Mouse (Mus musculus) embryonic facial prominence, embryonic 15.5 days (tissue): Measurements from ENCODE around the gene Men1. TPM values are rescaled to one million over a fixed set of nuclear protein-coding genes. Genes with fewer than 3 reads are reported as not detected.

ENCODE experiments used
- ATAC-seq: fragments of 200-750 bp; cut with Nextera tagmentation; 2 replicates; pipeline ENCODE4 v1.8.0; 2017; ENCODE audit warnings: low read depth, moderate TSS enrichment; ENCODE audit not compliant: insufficient number of reproducible peaks, low FRiP score, low TSS enrichment
- H3K27ac ChIP-seq: fragments of 300-500 bp; sonication (generic); replicated peaks from 2 replicates; pipeline ENCODE4 v1.5.1; 2015; ENCODE audit warnings: mild to moderate bottlenecking, inconsistent platforms
- H3K27me3 ChIP-seq: fragments of 300-500 bp; sonication (generic); 2 replicates; pipeline ENCODE4 v1.6.1; 2015; ENCODE audit warnings: inconsistent platforms
- H3K36me3 ChIP-seq: fragments of 300-500 bp; sonication (generic); 2 replicates; pipeline ENCODE4 v1.6.1; 2015; ENCODE audit warnings: mild to moderate bottlenecking, inconsistent platforms
- H3K4me1 ChIP-seq: fragments of 300-500 bp; sonication (generic); 2 replicates; pipeline ENCODE4 v1.6.1; 2015; ENCODE audit warnings: inconsistent platforms
- H3K4me2 ChIP-seq: fragments of 300-500 bp; sonication (generic); replicated peaks from 2 replicates; pipeline ENCODE4 v1.6.1; 2015; ENCODE audit warnings: mild to moderate bottlenecking, inconsistent platforms
- H3K4me3 ChIP-seq: fragments of 300-500 bp; sonication (generic); replicated peaks from 2 replicates; pipeline ENCODE4 v1.5.1; 2015; ENCODE audit warnings: mild to moderate bottlenecking, inconsistent platforms
- H3K9ac ChIP-seq: fragments of 300-500 bp; sonication (generic); 2 replicates; pipeline ENCODE4 v1.6.1; 2015; ENCODE audit warnings: inconsistent platforms
- H3K9me3 ChIP-seq: fragments of 300-500 bp; sonication (generic); replicated peaks from 2 replicates; pipeline ENCODE4 v1.6.1; 2016; ENCODE audit warnings: inconsistent platforms
- WGBS: fragments of 180-500 bp; shearing (Covaris S2); methylation state at CpG from one replicate; pipeline ENCODE4 v1.1.7; 2015; 5-methylcytosine and 5-hydroxymethylcytosine counted together
- polyA plus RNA-seq: library from polyadenylated mRNA; unstranded; fragments of >200 nt; fragmentation: Nextera tagmentation; extraction: Ambion mirVana; gene quantifications from 2 replicates; pipeline ENCODE4 v1.2.1, GENCODE M21; 2015

The Men1 gene
- polyA plus RNA-seq, 1 experiment from 2014 or later: 91.7 TPM

DNA sequence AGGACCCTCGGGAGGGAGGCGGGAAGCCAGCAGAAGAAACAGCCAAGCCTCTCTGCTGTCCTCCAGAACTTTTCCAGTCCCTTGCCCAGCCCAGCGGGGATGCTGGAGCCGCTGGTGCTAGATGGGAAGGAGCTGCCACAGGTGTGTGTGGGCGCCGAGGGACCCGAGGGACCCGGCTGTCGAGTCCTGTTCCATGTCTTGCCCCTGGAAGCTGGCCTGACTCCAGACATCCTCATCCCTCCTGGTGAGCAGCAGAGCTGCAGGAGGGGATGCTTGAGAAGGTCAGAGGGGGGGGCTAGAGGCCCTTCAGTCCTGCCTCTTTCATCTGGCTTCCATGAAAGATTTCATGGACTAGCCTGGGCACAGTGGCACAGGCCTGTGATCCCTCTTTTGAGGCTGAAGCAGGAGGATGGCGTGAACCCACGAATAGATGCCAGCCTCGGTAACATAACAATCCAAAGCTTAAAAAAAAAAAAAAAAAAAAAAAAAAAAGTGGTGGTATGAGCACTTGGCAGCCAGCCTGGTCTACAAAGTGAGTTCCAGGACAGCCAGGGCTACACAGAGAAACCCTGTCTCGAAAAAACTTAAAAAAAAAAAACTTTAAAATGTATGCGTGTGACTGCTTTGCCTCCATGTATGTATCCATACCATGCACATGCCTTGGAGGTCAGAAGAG is 16.8 kb downstream of the Men1 start:
- 61% methylated on average over 14 of the region's 14 CpGs for WGBS
- H3K9ac ChIP-seq: 0 out of 2 replicates have a peak overlapping the region, but pooled peaks have one; percentile 4
- peaks cover 39% of the 10 kb centered on the region for H3K36me3 ChIP-seq
- H3K27ac ChIP-seq: no peak overlapping the region
- H3K4me3 ChIP-seq: no peak overlapping the region
- H3K9me3 ChIP-seq: no peaks in the 10 kb centered on the region
- peaks cover 22% of the 10 kb centered on the region for H3K4me1 ChIP-seq
- H3K4me2 ChIP-seq: no peak overlapping the region
- no peak for ATAC-seq
- H3K27me3 ChIP-seq: no peaks in the 10 kb centered on the region

DNA sequence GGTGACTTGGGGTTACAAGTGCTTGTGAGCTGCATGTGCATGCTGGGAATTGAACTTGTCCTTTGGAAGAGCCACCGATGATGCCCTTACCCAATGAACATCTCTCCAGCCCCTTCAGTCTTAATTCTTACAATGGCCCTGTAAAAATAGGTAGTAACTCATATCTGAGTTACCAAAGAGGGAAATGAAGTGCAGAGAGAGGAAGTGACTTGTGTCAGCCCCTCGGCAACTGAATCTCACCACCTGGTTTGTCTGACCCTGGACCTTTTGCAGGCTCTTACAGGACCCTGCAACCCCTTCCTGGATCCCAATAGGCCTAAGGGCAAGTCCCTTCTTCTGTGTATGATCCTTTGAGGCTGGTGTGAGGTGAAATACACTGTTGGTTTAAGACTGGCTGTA is 17.3 kb downstream of the Men1 start:
- WGBS: 82% methylated on average over 2 of the region's 2 CpGs
- ATAC-seq: no peak

DNA sequence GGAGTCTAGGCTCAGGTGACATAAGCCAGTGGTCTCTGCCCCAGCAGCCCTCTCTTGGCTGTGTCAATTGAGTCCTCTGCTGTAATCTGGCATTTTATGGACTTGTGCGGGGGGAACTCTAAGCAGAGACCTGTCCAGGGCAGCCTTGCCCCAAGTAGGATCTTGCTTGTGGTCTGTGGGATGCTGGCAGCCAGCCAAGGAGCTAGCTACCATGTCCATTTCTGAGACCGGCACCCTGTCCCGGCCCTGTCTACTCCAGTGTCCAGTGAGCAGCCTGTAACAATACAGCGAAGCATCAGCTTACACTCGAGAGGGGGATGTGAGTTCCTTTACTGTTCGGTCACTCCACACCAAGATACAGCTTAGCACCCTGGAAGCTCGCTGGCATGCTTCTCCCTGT is 19.3 kb downstream of the Men1 start:
- Histone ChIP-seq H3K4me3 (no peak overlapping the region), H3K4me1 (peaks cover 16% of the 10 kb centered on the region), H3K9me3 (no peaks in the 10 kb centered on the region), H3K27ac (no peak overlapping the region), H3K36me3 (peaks cover 25% of the 10 kb centered on the region; the same call in 1 of the 2 replicates), H3K27me3 (no peaks in the 10 kb centered on the region), H3K4me2 (no peak overlapping the region), H3K9ac (no peak overlapping the region)
- 86% methylated on average over 7 of the region's 7 CpGs for WGBS
- ATAC-seq: no peak

More for the DNA sequence above, 17.3 kb downstream of the Men1 start:
- H3K4me1 ChIP-seq: peaks cover 22% of the 10 kb centered on the region
- H3K4me3 ChIP-seq: no peak overlapping the region
- no peak overlapping the region for H3K9ac ChIP-seq
- H3K9me3 ChIP-seq: no peaks in the 10 kb centered on the region
- no peak overlapping the region for H3K27ac ChIP-seq
- no peak overlapping the region for H3K4me2 ChIP-seq
- no peaks in the 10 kb centered on the region for H3K27me3 ChIP-seq
- H3K36me3 ChIP-seq: peaks cover 33% of the 10 kb centered on the region

DNA sequence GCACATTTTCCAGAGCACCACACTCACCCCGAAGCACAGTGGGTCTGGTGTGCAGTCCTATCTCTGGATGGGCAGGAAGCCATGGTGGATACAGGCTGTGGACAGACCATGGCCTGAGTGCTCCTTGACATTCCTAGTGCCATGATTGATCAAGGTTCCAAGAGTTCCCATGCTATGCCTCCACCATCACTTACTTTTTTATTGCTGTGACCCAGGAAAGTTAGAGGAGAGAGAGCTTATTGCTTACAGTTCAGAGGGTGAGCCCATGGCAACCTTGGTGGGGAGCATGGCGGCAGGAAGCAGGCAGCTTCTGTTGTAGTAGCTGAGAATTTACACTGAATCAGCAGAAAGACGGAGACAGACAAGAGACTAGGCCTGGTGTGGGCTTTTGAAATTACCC is 26.5 kb downstream of the Men1 start:
- Histone ChIP-seq H3K27ac (no peak overlapping the region), H3K4me3 (no peak overlapping the region), H3K4me1 (peaks cover 17% of the 10 kb centered on the region), H3K9ac (no peak overlapping the region), H3K36me3 (peaks cover 11% of the 10 kb centered on the region), H3K27me3 (no peaks in the 10 kb centered on the region), H3K9me3 (no peaks in the 10 kb centered on the region), H3K4me2 (no peak overlapping the region)
- WGBS: 95% methylated on average over 3 of the region's 3 CpGs
- ATAC-seq: no peak

DNA sequence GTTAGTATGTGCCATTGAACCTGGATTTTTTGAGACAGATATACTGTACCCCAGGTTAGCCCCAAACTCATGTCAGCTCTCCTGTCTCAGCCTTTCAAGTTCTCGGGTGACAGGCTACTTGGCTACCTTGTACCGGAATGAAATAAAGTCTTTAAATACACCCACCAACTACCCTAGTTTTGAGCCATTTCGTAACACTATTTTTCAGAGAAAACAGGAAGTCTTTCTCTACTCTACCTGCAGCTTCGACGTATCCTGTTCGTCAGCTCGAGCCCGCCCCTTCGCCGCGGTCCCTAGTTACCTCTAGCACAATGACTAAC is 28.3 kb downstream of the Men1 start:
- Histone ChIP-seq H3K27me3 (no peaks in the 10 kb centered on the region), H3K9me3 (no peaks in the 10 kb centered on the region), H3K9ac (peak overlapping the region; percentile 22; the same call in 1 of the 2 replicates), H3K4me2 (peak overlapping the region; percentile 56), H3K27ac (peak overlapping the region; percentile 96), H3K4me3 (peak overlapping the region; percentile 85), H3K4me1 (peaks cover 28% of the 10 kb centered on the region), H3K36me3 (peaks cover 28% of the 10 kb centered on the region)
- no peak for ATAC-seq
- WGBS: under 1% methylated on average over 11 of the region's 11 CpGs

DNA sequence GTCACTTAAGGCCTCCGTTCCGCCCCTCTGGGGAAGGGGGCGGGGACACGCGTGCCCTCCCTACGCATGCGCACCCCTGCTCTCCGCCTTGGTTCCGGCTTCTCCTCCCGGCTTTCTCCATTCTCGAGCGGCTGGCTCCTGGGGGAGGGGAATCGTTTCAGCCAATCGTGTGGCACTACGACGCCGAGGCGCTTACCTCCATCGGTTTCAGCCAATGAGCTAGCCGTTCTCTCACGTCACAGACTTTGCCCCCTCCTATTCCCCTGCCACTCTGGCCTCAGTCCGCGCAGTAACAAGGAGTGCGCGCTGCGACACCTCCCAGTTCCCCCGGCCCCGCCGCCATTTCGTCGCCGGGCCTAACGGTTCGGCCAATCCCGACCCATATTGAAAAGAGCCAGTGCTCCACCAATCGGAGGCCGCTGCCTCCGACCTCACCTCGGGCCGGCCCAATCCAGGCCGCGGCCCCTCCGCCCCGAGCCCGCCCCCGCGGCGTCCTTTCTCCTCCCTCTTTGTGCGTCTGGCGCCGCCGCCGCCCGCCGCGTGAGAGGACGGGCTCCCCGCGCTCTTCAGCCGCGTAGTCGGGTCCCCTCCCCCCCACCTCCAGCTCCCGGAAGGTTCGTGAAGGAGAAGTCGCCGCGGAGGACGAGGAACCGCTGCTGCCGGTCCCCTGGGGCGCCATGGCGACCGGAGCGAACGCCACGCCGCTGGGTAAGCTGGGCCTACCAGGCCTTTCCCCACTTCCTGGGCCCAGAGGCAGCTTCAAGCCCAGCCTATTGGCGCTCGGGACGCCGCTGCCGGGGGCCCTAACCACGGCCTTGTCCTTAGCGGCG is 28.8 kb downstream of the Men1 start, which contains the start of gene Sf1:
Gene Sf1 (plus strand): TSS at position 280 of the 830 bp plus-strand sequence.
- H3K4me3 ChIP-seq: peak within 1 kb of the TSS; percentile 85
- H3K36me3 ChIP-seq: peaks cover 33% of the 10 kb centered on the region
- peaks cover 28% of the 10 kb centered on the region for H3K4me1 ChIP-seq
- peak within 1 kb of the TSS; percentile 96 for H3K27ac ChIP-seq
- ATAC-seq: peak; percentile 98
- H3K9ac ChIP-seq: peak within 1 kb of the TSS; percentile 90
- WGBS: under 1% methylated on average over 84 of the region's 85 CpGs
- no peaks in the 10 kb centered on the region for H3K9me3 ChIP-seq
- H3K4me2 ChIP-seq: peak within 1 kb of the TSS; percentile 83
- no peaks in the 10 kb centered on the region for H3K27me3 ChIP-seq

DNA sequence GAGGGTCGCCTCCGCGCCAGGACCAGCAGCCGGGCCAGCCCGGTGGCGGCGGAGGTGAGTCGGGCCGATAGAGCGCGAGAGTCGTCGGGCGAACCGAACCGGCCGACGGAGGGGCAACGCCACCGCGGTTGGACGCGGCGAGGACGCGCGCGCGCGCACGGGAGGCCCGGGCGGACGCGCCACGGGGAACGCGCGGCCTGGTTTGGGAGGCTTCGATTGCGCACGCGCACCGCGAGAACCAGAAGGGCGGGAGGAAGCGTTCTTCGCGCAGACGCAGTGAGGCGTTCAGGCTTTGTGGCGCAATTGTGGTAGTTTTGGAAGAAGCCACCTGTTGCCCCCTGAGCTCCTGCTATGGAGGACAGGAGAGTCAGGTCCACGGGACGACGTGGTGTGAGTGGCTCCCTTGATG is 29.5 kb downstream of the Men1 start:
- Histone ChIP-seq H3K4me3 (peak overlapping the region; percentile 85), H3K4me1 (peaks cover 28% of the 10 kb centered on the region)
- WGBS: 1% methylated on average over 55 of the region's 55 CpGs

DNA sequence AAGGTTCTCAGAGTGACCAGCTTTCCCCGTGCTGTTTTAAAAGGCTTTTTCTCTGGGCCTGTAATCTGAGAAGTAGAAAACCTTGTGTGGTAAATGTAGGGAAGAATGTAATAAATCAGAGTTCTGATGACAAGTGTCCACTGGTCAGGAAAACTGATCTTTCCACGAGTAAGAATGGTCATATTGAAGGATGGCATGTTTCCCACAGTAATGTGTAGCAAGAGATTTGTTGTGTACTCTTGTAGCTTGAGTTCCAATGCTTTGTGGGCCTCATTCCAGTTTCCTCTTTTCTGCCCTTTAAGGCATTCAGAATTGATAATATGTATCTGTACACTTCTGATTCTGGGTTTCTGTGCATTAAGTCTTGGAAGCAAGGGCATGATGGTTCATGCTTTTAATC is 30.1 kb downstream of the Men1 start:
- Histone ChIP-seq H3K9me3 (no peaks in the 10 kb centered on the region), H3K27ac (peak overlapping the region; percentile 96; the same call in 1 of the 2 replicates), H3K4me3 (peak overlapping the region; percentile 85), H3K9ac (peak overlapping the region; percentile 90), H3K36me3 (peaks cover 43% of the 10 kb centered on the region), H3K4me2 (peak overlapping the region; percentile 83), H3K4me1 (peaks cover 28% of the 10 kb centered on the region), H3K27me3 (no peaks in the 10 kb centered on the region)
- no peak for ATAC-seq
- 3% methylated on average over 2 of the region's 2 CpGs for WGBS

More for the DNA sequence above, 29.5 kb downstream of the Men1 start:
- Histone ChIP-seq H3K9ac (peak overlapping the region; percentile 90), H3K27ac (peak overlapping the region; percentile 96), H3K27me3 (no peaks in the 10 kb centered on the region), H3K9me3 (no peaks in the 10 kb centered on the region), H3K36me3 (peaks cover 38% of the 10 kb centered on the region), H3K4me2 (peak overlapping the region; percentile 83)
- ATAC-seq: no peak

DNA sequence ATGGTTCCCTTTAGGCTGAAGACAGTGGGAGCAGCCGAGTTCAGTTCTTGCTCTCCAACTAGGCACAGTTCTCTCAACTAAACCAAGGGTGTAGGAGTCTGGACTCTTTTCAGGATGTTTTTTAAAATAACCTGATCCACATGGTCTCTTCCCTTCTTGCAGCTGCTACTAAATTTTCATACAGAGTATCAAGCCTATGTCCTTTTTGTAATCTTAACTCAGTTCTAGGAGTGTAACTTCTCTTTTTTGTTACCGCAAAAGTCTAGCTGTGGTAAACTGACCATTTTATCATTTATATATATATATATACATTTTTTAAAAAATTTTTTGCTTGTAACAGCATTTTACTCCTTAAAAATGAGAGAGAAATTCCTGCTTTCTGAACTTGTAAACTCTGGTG is 35.4 kb downstream of the Men1 start:
- Histone ChIP-seq H3K27ac (no peak overlapping the region), H3K9ac (no peak overlapping the region), H3K4me1 (peaks cover 17% of the 10 kb centered on the region), H3K9me3 (no peaks in the 10 kb centered on the region), H3K4me3 (no peak overlapping the region), H3K27me3 (no peaks in the 10 kb centered on the region), H3K36me3 (peaks cover 89% of the 10 kb centered on the region), H3K4me2 (no peak overlapping the region)
- WGBS: 81% methylated on average over 2 of the region's 2 CpGs
- no peak for ATAC-seq

DNA sequence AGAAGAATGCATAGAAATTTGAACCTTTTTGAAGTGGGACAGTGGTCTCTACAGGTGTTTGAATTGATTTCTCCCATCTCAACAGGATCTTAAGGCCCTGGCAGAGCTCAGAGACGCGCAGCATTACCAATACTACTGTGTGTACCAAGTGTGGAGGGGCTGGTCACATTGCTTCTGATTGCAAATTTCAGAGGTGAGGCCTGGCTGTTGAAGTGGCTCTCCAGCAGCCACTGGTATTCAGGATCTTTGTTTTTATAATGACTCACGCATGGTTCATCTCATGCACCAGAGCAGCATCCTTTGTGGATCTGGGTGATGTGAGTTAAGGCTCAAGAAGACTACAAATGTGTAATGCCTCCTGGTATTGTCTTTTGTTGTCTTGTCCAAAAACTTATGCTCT is 37.7 kb downstream of the Men1 start:
- H3K4me3 ChIP-seq: no peak overlapping the region
- H3K4me2 ChIP-seq: no peak overlapping the region
- H3K36me3 ChIP-seq: peaks cover 93% of the 10 kb centered on the region
- H3K9ac ChIP-seq: no peak overlapping the region
- H3K4me1 ChIP-seq: 0 out of 2 replicates have a peak, but pooled peaks cover under 1% of the 10 kb centered on the region
- H3K9me3 ChIP-seq: no peaks in the 10 kb centered on the region
- ATAC-seq: no peak
- no peak overlapping the region for H3K27ac ChIP-seq
- H3K27me3 ChIP-seq: no peaks in the 10 kb centered on the region
- WGBS: 92% methylated on average over 3 of the region's 3 CpGs

DNA sequence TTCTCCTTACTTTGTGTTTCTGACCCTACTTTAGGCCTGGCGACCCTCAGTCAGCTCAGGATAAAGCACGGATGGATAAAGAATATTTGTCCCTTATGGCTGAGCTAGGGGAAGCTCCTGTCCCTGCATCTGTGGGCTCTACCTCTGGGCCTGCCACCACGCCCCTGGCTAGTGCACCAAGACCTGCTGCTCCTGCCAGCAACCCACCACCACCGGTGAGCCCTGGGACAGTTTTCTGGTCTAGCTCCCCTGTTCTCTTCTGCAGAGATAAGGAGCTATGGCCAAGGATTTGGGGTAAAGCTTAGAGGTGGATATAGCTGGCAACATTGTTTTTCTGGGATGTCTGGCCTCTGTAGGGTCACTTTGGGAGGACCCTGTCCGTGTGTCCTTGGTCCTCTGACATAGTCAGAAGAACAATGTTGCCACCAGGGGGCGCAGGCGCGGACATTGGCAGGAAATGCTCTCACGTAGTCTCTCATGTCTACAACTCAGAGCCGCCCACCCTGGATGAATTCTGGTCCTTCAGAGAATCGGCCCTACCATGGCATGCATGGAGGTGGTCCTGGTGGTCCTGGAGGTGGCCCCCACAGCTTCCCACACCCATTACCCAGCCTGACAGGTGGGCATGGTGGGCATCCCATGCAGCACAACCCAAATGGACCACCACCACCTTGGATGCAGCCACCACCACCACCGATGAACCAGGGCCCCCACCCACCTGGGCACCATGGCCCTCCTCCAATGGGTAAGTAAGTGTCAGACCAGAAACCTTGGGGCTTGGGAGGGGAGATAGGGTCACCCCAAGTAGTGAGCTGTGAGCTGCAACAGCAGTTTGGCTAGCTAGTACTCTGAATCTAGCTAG is 39.0 kb downstream of the Men1 start:
- no peak overlapping the region for H3K9ac ChIP-seq
- WGBS: 68% methylated on average over 12 of the region's 12 CpGs
- H3K4me3 ChIP-seq: no peak overlapping the region
- H3K4me2 ChIP-seq: no peak overlapping the region
- H3K27ac ChIP-seq: no peak overlapping the region
- no peaks in the 10 kb centered on the region for H3K9me3 ChIP-seq
- peaks cover 94% of the 10 kb centered on the region for H3K36me3 ChIP-seq
- no peak for ATAC-seq
- no peaks in the 10 kb centered on the region for H3K27me3 ChIP-seq
- no peaks in the 10 kb centered on the region for H3K4me1 ChIP-seq
